Mouse (Mus musculus): Measurements from ENCODE around the gene Lrp2bp. TPM values are rescaled to one million over a fixed set of nuclear protein-coding genes. Genes with fewer than 3 reads are reported as not detected.
A peak's percentile ranks its signal among the peaks of the same experiment; 100 is the strongest.

The Lrp2bp gene
- under 1 TPM; 0.36 to 0.76 TPM for total RNA-seq (2021)

- no peak for DNase-seq
These were observed at the start of gene Lrp2bp for GRCm38 (mm10) chr8:45999138-45999783. Gene Lrp2bp, plus strand, starts transcription at chr8:45999303.

GRCm38 (mm10) chr8:45950622-45951021 is 48.5 kb upstream of the Lrp2bp start:
- no peak for DNase-seq

- DNase-seq = no peak
These were observed 28.2 kb upstream of the Lrp2bp start for GRCm38 (mm10) chr8:45970894-45971293.

GRCm38 (mm10) chr8:45973988-45974505 is 25.1 kb upstream of the Lrp2bp start:
- no peak for DNase-seq

GRCm38 (mm10) chr8:45975126-45975836 is 23.8 kb upstream of the Lrp2bp start, which contains the start of the genes 1700029J07Rik and Ufsp2:
Gene 1700029J07Rik, minus strand, starts transcription at chr8:45975252.
Gene Ufsp2, plus strand, starts transcription at chr8:45975528.
- DNase-seq = peak; percentile 97

GRCm38 (mm10) chr8:45975837-45976468 is 23.1 kb upstream of the Lrp2bp start:
- peak; percentile 4 for DNase-seq

GRCm38 (mm10) chr8:45986665-45987064 is 12.4 kb upstream of the Lrp2bp start:
- no peak for DNase-seq

- DNase-seq = no peak
These were observed 10.9 kb upstream of the Lrp2bp start for GRCm38 (mm10) chr8:45988189-45988588.

- DNase-seq = no peak
These were observed 8.3 kb upstream of the Lrp2bp start for GRCm38 (mm10) chr8:45990631-45991310.

- DNase-seq = no peak
These were observed 5.0 kb upstream of the Lrp2bp start for GRCm38 (mm10) chr8:45994111-45994510.

- DNase-seq = no peak
These were observed 3.5 kb upstream of the Lrp2bp start for GRCm38 (mm10) chr8:45995576-45995975.

GRCm38 (mm10) chr8:45998228-45998627 is 875 bp upstream of the Lrp2bp start:
- DNase-seq = no peak

GRCm38 (mm10) chr8:45999784-46000705 is 942 bp downstream of the Lrp2bp start:
- DNase-seq = peak; percentile 100

- no peak for DNase-seq
These were observed 6.5 kb downstream of the Lrp2bp start, which contains the start of gene Ankrd37 for GRCm38 (mm10) chr8:46005596-46005995. Gene Ankrd37, minus strand, starts transcription at chr8:46005707.

- DNase-seq = no peak
These were observed 8.1 kb downstream of the Lrp2bp start for GRCm38 (mm10) chr8:46007050-46007672.

GRCm38 (mm10) chr8:46010306-46010705 is 11.2 kb downstream of the Lrp2bp start:
- peak; percentile 31 for DNase-seq

GRCm38 (mm10) chr8:46010746-46011680 is 11.9 kb downstream of the Lrp2bp start:
- peak; percentile 56 for DNase-seq

- DNase-seq = no peak
These were observed 23.1 kb downstream of the Lrp2bp start for GRCm38 (mm10) chr8:46022203-46022602.

- DNase-seq = no peak
These were observed 23.7 kb downstream of the Lrp2bp start for GRCm38 (mm10) chr8:46022758-46023157.

GRCm38 (mm10) chr8:46024392-46024791 is 25.3 kb downstream of the Lrp2bp start:
- peak; percentile 24 for DNase-seq
